Mouse (Mus musculus) v-Abl transformed pro-B cells (cell line): Measurements from ENCODE around the gene Parp16.
"Not testable (repeated sequence)": the region's sequence is repeated elsewhere in the genome, so short reads cannot be mapped to it uniquely, and the experiment has no call there.

Experiments used
- in situ Hi-C, 2 experiments: fragments of 400-800 bp; cut with MboI; formaldehyde crosslinking; loops; one replicate each; pipeline ENCODE4 v1.15.1; 2025; ENCODE audit not compliant: unreplicated experiment in 2 of 2

The Parp16 gene

GRCm38 (mm10) chr9:65205049-65205815, 10.1 kb downstream of the Parp16 start:
- in situ Hi-C loops, result no loop called here

- in situ Hi-C loops, result not testable (repeated sequence)
Measured at GRCm38 (mm10) chr9:65207041-65207815, 12.1 kb downstream of the Parp16 start.

DNA sequence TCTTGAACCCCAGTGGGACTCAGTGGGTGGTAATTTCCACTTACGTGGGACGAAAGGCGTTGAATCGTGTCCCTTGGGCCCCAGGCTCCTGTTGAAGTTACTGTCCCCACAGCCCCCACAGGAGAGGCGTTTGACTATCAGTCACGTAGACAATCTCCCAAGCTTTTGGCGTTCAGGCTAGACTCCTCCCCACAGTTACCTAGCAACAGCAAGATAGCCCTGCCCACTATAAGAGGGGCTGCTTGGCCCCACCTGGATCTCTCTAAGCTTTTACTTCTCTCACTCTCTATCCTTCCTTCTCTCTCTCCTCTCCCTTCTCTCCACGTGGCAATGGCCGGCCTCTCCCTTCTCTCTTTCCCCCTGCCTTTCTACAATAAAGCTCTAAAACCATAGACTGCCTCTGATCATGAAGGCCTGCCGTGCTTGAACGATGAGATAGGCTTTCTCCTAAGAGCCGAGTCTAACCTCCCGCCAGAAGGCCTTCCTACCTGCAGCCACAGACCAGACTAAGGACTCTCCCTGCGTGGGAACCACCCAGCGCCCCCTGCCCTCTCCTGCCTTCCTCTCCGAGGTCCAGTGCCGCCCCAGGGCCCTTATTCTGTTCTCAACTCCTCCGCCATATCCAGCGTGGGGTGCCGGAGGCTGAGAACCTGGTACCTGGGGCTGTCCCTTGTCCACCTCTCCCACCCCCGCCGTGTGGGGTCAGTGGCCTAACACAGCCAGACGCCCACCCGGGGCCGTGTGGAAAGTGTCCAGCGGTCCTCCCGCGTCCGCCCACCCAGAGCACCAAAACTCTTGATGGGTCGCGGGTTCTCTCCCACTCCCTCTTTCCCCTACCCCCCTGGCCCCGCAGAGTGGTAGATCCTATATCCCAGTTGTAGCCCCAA, 13.4 kb downstream of the Parp16 start:
- in situ Hi-C loops, result no loop called here

GRCm38 (mm10) chr9:65211598-65211997, 16.4 kb downstream of the Parp16 start:
- in situ Hi-C loops, result no loop called here

- in situ Hi-C loops, result no loop called here
Measured at GRCm38 (mm10) chr9:65214425-65214777, 19.2 kb downstream of the Parp16 start.

DNA sequence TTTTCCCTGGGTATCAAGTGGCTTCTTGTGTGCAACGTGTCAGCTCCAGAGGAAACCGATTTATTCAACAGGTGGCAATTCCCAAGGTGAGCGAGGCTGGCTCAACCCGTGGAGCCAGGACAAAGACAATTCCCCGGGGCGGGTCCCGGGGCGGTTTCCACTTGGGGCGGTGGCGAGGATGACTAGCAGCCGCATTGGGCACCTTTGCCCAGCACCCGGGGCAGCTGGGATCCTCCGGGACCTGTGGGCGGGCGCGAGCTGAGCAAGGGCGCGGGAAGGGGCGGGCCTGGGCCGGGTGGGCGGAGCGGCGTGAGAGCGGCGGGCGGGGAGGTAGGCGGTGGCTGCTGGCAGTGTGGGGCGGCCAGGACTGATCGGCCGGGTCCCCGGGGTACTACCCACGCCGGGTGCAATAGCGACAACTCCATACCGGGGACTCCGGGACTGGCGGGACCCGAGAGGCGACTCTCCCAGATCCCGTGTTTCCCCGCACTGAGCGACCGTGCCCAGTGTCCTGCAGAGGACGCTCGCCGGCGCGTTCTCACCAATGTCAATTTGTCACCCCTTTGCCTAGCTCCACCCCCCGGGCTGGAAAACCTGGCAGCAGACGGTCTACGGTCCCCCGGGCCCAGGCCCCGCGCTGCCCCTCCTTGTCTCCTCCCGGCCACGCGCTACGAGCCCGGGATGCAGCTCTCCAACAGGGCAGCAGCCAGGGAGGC, 19.8 kb downstream of the Parp16 start:
- in situ Hi-C loops, result no loop called here

GRCm38 (mm10) chr9:65215494-65216126, 20.5 kb downstream of the Parp16 start:
- in situ Hi-C loops, result no loop called here

- in situ Hi-C loops, result no loop called here
Measured at GRCm38 (mm10) chr9:65216972-65217371, 21.8 kb downstream of the Parp16 start.

DNA sequence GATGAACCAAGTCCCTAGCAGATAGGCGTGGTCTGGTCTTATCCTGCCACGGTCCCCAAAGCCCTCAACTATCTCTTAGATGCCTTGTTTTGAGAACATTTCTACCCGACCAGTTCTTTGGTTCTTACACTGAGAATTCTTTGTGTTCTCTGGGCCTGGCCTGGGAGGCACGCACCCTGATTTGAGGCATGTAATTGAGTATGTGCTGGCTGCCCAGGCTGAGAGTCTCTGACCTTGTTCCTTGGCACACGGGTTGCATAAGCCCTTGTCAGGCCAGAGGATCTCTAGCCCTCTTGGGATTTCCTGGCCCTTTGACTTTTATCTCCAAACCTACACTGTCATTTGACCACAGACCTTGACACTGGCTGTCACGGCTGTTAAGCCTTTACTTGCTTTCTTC, 22.5 kb downstream of the Parp16 start:
- in situ Hi-C loops, result no loop called here

DNA sequence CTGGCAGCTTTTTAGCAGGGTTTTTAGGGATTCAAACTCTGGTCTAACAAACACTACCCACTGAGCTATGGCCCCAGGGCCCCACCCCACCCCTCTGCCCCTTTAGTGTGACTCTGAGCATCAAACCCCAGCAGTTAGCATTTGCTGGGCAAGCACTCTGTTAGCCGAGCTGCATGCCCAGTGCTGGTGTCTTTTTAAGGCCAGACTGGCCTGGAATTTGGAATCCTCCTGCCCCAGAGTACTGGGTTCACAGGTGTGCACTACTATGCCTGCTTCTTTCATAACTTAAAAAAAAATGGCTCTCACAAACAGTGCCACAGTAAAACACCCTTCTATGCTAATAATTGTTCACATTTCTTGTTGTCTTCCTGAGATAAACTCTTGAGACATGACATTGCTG, 23.8 kb downstream of the Parp16 start:
- in situ Hi-C loops, result no loop called here

DNA sequence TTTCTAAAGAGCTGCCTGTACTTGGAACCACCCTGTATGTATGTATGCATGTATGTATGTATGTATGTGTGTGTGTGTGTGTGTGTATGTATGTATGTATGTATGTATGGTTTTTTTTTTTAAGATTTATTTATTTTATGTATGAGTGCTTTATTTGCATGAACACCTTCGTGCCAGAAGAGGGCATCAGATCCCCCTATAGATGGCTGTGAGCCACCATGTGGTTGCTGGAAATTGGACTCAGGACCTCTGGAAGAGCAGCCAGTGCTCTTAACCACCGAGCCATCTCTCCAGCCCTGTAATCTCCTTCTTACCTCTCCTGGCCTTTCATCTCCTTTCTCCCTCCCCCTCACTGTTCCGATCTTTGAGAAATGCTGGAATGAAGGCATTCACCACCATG, 25.2 kb downstream of the Parp16 start:
- in situ Hi-C loops, result loop anchor here in 1 of 2 experiments (10.0 kb wide), 1 partner anchor 204 kb away; the partner anchor contains the start of gene Slc51b

DNA sequence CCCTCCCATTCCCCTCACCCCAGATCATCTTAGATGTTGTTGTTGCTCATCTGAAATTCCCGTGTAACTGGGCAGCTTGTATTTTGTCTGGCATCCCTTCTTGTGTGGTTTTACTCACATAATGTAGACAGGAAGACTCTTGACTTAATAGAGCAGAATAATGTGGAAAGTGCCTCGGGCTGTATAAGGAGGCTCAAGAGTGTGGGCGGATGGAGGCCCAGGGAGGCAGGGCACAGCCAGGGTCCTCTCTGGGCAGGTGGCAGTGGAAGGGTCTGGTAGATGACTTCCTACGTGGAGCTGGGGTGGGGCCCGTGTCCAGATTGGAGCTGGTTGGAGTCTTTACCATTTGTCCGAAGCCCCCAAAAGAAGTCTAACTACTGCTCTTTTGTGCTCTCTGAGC, 28.8 kb downstream of the Parp16 start:
- in situ Hi-C loops, result loop anchor here in 1 of 2 experiments (10.0 kb wide), 1 partner anchor 201 kb away; the partner anchor contains the start of gene Slc51b

DNA sequence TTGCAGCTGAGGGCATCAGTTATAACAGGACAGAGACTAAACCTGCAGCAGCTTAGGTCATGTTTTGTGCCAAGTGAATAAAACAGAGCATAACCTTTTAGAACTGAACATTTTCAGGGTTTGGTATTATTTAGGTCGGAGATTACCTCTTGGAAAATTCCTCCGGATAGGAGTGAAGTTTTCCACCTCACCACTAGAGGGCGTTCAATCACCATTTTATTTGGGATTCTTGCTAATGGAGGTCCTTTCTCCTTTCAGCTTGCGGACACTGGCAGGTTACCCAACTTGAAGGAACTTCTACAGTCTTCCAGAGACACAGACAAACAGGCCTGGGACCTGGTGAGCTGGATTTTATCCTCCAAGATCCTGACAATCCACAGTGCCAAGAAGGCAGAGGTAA, 30.6 kb downstream of the Parp16 start:
- in situ Hi-C loops, result loop anchor here in 1 of 2 experiments (5.0 to 10.0 kb wide), 2 partner anchors 52 to 199 kb away; partner anchors contain the start of gene Slc51b

DNA sequence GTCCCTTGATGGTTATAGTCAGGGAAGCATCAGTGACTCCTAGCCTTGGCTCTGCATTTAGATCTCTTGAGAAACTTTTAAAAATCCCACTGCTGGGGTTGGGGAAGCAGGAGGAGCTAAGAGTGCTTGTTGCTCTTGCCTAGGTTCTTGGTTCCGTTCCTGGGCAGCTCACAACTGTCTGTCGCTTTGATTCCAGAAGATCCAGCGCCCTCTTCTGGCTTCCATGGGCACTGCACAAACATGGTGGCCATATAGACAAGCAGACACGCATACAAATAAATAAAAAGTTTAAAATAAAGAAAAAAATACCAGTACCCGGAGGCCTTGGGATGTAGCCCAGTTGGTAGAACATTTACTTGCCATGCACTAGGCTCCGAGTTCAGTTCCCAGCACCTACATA, 35.1 kb downstream of the Parp16 start:
- in situ Hi-C loops, result no loop called here

DNA sequence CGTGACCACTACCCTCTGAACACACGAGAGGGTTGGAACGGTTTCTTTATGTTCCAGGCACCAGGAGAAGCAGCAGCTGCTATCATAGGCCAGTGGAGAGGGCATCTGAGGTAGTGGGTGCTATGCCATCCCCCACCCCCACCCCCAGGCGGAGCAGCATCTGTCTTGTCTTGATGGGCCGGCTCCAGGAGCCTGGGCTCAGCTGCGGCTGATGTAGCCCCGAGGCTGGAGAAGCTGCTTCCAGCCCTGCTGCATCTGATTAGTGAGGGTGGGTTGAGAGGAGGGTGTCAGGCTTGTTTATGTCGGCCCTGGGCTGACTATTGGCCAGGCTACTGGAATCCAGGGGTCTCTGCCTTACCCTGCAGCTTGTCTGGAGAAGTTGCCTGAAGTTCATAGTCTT, 36.1 kb downstream of the Parp16 start:
- in situ Hi-C loops, result no loop called here

DNA sequence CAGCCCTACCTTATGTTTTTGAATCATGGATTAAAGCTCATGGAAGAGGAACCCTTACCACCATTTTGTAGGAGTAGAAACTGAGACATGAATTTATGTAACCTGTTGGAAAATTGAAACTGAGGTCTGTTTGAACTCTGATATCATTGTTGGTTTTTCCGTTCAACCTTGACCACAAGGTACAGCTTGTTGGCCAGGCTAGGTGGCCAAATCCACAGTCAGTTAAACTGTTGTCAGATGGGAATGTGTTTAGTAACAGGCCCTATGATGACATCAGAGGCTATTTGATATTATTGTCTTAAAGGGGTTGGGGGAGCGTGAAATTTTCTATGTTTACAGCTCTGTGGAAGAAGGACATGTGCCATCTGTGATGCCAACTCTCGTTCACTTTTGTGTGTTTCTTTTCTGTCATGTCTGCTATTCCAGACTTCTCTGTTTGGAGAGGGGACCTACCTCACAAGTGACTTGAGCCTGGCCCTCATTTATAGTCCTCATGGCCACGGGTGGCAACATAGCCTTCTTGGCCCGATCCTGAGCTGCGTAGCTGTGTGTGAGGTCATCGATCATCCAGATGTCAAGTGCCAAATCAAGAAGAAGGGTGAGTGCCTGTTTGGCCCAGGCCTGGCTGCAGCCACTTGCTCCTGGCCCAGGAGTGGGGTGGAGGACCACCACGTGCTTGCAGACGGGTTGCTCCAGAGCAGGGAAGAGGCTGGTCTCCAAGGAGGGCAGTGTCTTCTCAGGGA, 38.3 kb downstream of the Parp16 start:
- in situ Hi-C loops, result no loop called here

DNA sequence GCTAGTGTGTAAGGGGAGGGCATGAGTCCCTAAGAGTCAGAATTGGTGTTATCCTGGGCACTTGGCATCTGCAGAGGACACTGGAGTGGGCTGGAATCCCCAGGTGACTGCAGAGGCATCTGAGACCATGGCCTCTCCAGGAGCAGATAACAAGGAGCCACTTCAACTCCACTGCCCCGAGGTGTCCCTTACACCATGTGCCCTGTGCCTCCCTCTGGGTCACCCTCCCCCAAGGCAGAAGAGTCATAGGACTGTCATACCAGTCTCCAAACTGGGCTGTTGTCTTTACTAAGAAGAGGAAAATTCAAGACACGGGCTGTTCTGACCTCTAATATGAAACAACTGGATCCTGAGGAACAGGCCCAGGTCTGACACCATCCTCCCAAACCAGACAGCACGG, 39.6 kb downstream of the Parp16 start:
- in situ Hi-C loops, result loop anchor here in 1 of 2 experiments (5.0 kb wide), 1 partner anchor 43 kb away; no protein-coding TSS in a partner anchor

DNA sequence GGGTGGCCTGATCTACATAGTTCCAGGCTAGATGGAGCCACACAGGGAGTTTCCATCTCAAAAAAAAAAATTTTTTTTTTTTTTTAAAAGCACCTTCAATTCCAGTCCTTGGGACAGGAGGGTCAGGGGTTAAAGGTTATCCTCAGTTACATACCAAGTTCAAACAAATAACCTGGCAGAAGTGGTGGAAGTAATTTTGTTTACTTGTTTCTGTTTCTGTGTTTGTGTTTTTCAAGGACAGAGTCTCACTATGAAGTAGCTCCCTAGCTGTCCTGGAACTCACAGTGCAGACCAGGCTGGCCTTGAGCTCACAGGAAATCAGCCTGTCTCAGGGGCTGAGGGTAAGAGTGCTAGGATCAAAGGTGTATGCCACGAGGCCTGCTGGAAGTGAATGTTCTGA, 40.4 kb downstream of the Parp16 start:
- in situ Hi-C loops, result loop anchor here in 1 of 2 experiments (5.0 kb wide), 1 partner anchor 42 kb away; no protein-coding TSS in a partner anchor

GRCm38 (mm10) chr9:65237616-65238015, 42.5 kb downstream of the Parp16 start:
- in situ Hi-C loops, result loop anchor here in 1 of 2 experiments (5.0 kb wide), 1 partner anchor 40 kb away; no protein-coding TSS in a partner anchor
